Mouse (Mus musculus): Measurements from ENCODE around the gene C330021F23Rik. TPM values are rescaled to one million over a fixed set of nuclear protein-coding genes. Genes with fewer than 3 reads are reported as not detected.

C330021F23Rik gene
- total RNA-seq, 2 experiments from 2014 or later = 0.61 to 1.9 TPM

DNA sequence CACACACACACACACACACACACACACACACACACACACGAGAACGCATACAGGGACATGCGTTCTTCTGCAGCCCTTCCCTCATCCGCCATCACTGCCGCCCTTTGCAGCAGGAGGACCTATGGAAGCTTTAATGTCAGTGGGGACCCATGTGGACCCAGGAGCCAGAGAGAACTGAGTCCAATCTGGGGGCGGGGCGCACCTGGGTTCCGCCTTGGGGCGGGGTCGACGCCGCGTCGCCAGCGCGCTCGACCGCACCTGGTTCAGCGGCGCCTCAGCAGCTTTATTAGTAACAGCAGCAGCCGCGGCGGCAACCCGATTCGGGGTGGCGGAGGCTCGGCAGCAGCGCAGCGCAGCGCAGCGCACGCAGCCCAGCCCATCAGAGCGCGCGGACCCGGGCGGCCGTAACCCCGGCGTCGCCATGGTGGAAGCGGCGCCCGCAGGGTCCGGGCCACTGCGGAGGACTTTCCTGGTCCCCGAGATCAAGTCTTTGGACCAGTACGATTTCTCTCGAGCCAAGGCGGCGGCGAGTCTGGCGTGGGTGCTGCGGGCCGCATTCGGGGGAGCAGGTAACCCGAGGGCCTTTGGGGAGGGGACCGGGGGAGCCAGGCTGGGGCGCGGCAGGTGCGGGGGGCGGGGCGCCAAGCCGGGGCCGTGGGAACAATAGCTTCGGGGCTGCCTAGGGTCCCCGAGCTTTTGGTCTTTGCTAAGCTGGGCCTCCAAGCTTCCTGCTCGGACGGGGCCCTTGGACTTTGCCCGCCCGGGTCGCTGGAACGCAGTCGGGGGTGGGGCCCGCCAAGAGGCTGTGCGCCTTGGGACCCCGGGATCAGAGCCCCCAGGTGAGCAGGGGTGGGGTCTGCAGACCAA lies 19.8 kb downstream of the C330021F23Rik start:
- DNase-seq = peak; percentile 64

DNA sequence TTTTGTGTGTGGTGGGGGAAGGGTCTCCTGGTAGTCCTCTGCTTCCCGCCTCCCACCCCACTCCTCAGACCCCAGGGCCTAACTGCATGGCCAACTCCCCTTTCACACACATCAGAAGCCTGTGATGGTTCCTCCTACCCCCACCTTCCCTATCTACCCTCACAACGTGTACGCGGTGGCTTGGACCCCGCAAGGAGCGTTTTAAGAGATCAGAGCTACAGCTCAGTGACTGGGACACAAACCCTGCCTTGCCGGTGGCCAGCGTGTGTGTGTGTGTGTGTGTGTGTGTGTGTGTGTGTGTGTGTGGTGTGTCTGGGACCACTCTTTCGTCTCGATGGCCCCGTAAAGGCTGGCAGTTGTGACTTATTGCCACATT lies 20.5 kb downstream of the C330021F23Rik start:
- DNase-seq = no peak

DNA sequence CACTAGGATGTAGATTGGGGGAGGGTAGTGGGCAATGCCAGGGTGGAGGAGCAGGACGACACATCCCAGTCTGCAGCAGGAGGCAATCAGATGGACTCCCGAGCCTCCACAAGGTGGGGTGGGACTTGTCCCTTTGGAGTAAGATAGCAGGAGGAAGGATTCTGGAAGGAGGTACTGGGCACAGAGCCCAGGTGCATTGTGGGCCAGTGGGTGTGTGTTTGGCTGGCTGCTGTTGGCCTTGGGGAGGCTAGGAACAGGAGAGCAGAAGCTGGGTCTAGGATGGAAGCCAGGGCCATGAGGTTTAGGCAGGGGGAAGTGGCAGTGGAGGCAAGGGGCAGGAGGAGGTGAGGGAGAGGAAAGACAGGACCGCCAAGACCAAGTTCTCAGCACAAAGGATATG lies 25.7 kb downstream of the C330021F23Rik start:
- peak; percentile 77 for DNase-seq

DNA sequence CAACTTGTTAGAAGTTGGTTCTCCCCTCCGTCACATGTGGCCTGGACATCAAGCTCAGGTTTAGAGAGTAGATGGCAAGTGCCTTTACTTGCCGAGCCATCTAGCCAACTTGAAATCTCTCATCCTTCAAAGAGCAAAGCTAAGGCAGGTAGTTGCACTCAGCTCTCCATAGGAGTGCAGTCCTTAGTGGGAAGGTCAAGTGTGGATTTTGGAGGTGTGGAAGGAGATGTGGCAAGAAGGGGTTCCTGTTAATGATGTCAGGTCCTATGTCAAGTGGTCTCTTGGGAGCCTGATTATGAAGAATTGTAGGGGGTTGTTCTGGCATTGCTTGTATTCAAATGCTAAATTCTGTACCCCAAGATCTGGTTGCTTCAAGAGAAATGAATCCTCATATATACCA lies 26.7 kb downstream of the C330021F23Rik start:
- no peak for DNase-seq

DNA sequence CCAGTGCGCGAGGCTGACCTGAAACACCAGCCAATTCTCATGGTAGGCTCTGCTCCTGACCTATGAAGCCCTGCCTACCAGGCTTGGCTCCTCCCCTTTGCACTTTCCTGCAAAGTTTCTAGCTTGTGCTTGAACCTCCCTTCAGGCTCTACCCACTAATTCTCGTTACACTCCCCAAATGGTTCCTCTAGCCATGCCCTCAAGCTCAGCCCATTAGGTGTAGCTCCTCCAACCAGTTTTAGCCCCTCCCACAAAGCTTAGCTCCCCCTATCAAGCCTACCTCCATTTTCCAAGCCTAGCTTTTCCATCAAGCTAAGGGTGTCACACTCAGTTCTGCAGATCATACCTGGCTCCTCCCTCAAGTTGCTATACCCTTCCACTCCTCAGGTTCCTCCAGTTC lies 30.3 kb downstream of the C330021F23Rik start:
- no peak for DNase-seq

DNA sequence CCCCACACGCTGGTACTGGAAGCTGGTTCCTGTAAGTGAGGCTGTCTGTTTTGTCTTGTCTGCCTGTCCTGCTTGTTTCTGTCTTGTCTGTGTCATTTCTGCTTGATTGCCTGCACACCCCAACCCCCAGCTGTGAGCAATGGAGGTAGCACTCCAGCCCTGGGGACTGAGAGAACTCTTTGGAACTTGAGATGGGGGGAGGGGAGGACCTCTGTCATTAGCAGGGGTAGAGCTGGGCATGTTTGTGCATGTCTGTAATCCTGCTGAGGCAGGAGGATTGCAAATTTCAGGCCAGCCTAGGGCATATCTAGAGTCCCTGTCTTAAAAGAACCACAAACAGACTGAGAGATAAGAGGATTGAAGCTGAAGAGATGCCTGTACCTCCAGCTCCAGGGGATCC lies 31.4 kb downstream of the C330021F23Rik start:
- no peak for DNase-seq

DNA sequence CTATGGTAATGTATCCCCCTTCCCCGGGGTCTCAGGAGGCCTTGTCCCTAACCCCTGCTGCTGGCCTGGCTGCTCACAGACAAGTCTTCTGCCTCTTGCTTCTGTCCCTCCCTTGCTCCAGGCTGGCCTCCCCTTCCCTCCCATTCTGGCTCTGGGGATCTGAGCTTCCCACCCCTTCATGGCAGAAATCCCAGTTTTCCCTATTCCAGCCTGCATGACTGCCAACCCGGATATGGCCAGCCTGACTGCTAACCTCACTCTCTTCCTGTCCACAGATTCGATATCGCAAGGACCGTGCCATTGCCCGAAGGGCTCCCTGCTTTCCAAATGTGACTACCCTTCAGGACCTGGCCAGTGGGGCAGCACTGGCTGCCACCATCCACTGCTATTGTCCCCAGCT lies 32.6 kb downstream of the C330021F23Rik start:
- peak; percentile 71 for DNase-seq

DNA sequence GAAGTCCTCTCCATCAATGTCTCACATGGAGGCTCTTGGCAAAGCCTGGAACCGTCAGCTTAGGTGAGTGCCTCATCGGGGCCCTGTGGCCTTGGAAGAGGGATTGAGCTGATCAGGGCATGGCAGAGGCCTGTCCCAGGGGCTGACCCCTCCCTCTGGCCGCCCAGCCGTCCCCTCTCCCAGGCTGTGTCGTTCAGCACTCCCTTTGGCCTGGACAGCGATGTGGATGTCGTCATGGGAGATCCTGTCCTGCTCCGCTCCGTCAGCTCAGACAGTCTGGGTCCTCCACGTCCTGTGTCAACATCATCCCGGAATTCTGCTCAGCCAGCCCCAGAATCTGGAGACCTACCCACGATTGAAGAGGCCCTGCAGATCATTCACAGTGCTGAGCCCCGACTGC lies 35.6 kb downstream of the C330021F23Rik start:
- no peak for DNase-seq

DNA sequence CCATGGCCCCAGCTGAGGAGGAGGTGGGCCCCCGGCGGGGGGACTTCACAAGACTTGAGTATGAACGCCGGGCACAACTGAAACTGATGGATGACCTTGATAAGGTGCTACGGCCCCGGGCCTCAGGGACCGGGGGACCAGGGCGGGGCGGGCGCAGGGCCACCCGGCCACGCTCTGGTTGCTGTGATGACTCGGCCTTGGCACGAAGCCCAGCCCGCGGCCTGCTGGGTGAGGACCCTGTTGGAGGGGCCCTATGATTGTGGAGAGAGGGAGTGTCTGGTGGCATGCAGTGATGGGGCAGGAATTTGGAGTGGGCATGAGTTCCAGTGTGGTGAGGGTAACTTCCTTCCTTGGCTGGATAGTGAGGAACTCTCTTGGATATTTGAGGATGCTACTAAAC lies 38.8 kb downstream of the C330021F23Rik start:
- peak; percentile 64 for DNase-seq

DNA sequence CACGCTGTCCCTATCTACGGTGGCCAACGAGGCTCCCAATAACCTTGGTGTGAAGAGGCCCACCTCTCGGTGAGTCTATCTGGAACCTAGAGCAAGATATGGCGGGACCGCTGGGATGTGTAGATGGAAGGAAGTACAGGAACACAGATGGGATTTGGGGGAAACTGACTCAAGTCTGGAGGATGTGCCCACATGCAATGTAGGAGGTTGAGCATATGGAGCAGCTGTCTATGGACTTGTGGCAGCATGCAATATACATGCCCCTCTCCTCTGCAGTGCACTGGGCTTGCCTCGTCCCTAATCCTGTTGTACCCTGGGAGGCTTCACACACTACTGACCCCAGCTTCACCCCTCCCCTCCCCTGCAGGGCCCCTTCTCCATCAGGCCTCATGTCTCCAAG lies 40.0 kb downstream of the C330021F23Rik start:
- no peak for DNase-seq

DNA sequence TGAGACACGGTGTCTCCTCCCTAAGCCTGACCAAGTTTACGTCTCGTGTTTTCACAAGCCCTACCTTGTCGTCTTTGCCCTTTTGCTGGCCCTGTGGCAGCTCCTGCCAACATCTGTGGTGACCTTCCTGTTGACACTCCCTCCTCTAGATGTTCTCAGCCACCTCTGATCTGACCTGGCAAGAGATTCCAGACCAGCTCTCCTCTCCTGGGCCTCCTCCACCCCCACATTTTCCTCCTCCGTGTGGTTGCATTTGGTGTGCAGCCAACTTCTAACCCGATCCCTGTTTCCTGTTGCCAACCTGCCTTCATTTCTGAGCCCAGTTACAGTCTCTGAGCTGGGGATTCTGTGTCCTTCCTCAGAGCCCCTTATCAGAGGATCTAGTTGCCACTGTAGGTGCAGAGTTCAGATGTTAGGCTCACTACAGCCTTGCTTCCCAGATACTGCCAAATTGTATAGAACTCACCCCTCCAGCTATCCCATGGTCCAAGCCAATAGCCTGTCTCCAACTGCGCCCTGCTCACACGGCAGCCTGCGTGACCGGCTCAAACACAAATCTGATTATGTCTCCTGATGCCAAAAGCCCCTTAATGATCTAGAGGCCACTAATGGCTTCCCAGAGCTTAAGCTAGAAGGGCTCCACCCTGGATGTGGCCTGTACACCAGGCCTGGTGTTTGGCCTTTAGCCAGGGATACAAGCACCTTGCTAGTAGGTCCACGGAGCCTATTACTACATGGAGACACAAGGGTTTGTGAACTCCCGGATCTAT lies 41.4 kb downstream of the C330021F23Rik start:
- peak; percentile 71 for DNase-seq

DNA sequence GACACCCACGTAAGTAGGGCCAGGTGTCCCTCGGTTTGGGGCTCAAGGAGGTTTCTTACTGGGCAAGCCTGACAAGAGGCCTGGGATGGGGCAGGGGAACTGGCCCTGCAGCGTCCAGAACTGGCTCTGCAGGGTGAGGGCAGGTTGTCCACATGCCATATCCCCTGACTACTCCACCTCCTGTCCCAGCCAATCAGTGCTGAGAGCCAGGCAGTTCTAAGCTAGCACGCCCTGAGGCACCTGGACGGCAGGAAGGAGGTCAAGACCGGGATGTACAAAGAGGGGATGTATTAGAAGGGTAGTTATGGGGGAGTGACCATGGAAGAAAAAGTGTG lies 42.0 kb downstream of the C330021F23Rik start:
- DNase-seq = no peak

DNA sequence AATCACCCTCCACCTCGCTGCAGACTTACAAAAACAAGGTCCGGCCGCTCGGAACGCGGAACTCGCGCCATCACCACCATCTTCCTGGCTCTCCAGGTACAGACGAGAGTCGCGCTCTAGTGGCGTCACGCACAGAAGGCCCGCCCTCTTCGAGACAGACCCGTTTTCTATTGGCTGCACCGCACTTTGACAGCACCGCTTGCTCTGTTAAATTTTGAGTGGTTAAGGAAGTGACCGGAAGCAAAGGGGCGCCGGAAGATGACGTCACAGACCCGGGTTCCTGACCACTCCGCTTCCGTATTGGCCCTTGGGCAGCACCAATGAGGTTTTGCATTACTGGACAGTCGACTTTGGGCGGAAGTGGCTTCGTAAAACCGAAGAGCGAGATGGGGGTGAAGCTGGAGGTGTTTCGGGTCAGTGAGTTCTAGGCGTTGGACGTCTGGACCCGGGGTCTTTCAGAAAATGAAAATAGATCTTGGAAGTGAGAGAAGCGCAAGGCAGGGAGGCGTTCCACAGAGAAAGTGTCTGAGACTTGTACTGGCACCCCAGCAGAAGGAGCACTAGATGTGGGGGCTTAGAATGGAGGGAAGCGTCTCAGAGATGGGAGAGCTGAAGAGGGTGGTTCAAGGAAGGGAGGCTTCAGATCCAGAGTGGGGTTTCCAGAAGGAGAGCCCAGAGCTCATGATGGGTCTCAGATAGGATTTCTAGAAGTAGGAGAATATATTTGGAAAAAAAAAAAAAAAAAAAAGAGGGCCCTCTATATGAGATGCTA lies 53.6 kb downstream of the C330021F23Rik start, which contains the start of the genes Xab2 and Pet100:
Gene Xab2 (minus strand): TSS at position 118 of the 772 bp plus-strand sequence.
Gene Pet100 (plus strand): TSS at position 350 of the 772 bp plus-strand sequence.
- DNase-seq = peak; percentile 98

DNA sequence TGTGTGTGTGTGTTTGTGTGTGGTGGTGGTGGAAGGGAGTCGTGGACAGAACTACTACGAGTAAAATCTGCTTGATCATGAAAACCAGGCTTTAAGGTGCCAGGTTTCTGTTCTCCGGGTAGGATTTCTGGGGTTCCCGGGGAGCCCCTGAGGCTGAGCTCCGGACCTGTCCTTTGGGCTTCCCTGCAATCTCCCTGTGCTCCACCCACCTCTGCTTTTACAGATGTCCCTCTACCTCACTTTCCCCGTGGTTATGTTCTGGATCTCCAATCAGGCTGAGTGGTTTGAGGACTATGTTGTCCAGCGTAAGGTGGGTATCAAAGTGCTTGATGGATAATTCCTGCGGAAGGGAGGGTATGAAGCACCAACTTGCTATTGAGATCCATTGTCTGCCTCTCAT lies 54.3 kb downstream of the C330021F23Rik start:
- no peak for DNase-seq

DNA sequence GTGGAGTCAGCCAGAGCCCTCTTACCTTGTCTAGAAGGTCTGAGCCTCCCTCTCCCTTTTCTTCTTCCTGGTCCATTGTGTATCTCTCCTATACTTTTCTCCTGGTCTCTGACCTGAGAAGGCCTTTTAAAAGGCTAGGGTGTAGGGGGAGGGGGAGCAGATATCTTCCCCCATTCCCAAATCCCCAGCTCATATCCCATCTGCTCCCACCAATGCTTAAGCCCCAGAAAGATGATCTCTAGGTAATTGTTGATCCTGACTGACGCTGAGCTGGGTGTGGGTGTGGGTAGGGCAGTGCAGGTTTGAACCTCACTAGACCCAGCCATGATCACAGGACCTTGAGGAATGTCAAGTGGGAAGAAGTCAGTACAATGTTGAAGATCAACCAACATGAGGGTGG lies 57.7 kb downstream of the C330021F23Rik start, which contains the start of gene Pcp2:
Gene Pcp2 (minus strand): TSS at position 101 of the 400 bp plus-strand sequence.
- no peak for DNase-seq

DNA sequence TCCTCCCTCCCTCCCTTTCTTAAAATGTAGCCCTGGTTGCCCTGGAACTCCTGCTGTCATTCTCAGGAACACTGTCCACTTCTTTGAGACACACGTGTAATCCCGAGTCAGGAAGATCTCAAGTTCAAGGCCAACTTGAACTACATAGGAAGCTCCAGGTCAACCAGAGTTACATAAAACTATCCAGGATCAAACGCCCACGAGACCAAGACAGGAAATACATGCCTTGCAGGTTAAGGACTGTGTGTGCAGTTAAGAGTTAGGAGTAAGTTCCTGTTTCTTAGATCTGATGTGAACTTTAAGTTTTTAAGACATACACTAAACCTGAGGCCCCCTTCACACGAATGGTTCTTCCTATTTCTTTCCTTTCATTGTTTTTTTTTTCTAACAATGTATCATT lies 59.2 kb downstream of the C330021F23Rik start:
- DNase-seq = no peak

DNA sequence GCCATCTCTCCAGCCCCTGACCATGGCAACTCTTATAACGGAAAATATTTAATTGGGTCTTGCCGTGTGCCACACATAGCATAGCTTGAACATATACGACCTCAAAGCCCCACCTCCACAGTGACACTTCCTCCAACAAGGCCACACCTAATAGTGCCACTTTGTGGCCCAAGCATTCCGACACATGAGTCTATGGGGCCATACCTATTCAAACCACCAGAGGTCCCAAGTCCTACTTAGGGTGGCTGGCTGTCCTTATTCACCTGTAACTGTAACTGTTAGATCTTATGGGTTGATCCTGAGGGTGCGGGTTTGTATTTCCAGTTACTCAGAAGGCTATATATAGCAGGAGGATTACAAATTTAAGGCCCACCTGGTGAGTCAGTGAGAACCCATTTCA lies 60.2 kb downstream of the C330021F23Rik start:
- DNase-seq = peak; percentile 42

DNA sequence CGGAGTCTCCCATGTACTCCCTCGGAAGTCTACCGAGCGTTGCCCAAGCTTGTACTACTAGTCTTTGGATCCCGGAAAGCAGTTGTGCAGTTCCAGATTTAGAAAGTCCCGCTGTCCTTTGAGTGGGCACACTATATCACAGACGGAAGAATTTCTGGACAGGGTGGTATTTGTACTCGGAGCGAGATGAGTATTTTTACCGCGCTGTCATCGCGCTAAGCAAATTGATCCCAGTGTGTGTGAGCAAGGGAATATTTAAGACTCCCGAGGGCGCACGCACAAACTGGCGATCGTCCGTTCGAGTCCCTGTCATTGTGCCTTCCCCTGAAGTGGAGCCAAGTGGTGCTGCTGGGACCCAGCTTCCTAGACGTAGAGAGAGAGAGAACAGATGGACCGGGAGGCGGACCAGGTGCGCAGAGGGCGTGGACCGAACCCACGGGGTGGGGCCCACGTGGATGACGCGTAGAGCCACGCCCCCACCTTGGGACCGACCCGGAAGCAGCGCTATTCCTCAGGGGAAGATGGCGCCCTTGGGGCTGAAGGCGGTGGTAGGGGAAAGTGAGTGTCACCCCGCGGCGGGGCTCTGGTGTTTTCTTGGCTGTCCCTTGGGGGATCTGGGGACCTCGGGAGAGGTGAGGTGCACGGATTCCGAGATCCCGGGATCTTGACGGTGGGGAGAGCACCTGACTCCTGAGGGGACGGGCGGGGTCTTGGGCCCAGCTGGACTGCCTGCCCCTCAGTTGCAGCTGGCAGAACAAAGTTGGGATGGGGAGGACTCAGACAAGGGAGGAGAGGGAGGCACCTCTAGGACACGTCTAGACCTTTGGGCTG lies 63.1 kb downstream of the C330021F23Rik start, which contains the start of gene Stxbp2:
Gene Stxbp2 (plus strand): TSS at position 309 of the 831 bp plus-strand sequence.
- peak; percentile 85 for DNase-seq

DNA sequence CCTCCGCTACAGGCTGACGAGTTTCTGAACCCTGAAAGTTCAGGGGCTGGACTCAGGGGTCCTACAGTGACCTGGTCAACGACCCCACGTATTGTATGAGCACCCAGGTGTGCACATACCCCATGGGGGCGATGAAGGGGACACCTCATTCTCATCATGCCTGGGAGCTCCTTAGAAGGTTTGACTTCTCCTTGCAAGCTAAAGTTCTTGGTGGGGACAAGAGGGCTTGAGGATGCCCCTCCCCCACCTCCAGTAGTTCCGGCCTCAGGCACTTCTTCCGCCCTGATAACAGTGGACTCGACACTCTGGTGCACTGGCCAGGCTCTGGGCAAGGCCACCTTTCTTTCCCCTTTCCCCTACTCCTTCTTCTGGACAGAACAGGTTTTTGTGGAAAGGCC lies 63.7 kb downstream of the C330021F23Rik start:
- peak; percentile 35 for DNase-seq
